Mouse (Mus musculus): Measurements from ENCODE around the gene Dtl. TPM values are rescaled to one million over a fixed set of nuclear protein-coding genes. Genes with fewer than 3 reads are reported as not detected.

Gene Dtl
- polyA plus RNA-seq (2012; rRNA removed), result 1.1 and 1.3 TPM in 2 replicates

- DNase-seq (ENCODE audit: low read depth), result peak; percentile 83
Measured at GRCm38 (mm10) chr1:191575458-191576247, at the start of gene Dtl, which contains the start of gene Ints7. TSS of gene Dtl (minus strand) at chr1:191575544. TSS of gene Ints7 (plus strand) at chr1:191575636.

GRCm38 (mm10) chr1:191625026-191625425 is 49.7 kb upstream of the Dtl start:
- DNase-seq (ENCODE audit: low read depth), result no peak

GRCm38 (mm10) chr1:191624492-191624891 is 49.1 kb upstream of the Dtl start:
- DNase-seq (ENCODE audit: low read depth), result no peak

DNA sequence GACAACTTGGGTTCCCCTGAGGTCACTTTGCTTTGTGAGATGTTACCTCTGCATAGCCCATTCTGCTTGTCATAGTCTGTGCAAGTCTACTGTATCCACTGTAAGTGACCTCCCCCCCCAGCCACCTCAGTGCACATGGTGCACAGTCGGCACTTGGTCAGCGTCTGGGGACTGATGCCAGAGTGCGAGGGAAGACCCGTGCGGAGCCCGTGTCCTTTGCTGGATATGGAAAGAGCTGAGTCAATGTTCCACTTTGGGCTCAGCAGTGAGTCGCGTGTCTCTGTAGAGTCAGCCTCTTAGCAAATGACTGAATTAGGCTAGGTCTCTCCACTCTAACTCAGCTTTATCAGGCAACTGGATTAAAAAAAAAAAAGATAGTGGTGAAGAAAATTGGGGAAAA is 47.5 kb upstream of the Dtl start:
- no peak for DNase-seq (ENCODE audit: low read depth)

DNA sequence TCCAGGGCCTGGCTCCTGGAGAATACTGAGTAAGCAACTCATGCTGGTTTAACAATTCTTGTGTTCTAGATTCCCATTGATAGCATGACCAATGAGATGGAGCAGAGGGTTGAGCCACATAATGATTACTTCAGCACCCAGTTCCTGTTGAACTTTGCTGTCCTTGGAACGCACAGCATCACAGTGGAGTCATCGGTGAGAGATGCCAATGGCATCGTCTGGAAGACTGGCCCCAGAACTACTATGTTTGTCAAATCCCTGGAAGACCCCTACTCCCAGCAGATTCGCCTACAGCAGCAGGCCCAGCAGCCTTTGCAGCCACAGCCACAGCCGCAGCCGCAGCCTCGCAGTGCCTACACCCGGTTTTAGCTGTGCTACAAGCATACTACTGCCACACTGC is 45.8 kb upstream of the Dtl start:
- DNase-seq (ENCODE audit: low read depth), result no peak

DNA sequence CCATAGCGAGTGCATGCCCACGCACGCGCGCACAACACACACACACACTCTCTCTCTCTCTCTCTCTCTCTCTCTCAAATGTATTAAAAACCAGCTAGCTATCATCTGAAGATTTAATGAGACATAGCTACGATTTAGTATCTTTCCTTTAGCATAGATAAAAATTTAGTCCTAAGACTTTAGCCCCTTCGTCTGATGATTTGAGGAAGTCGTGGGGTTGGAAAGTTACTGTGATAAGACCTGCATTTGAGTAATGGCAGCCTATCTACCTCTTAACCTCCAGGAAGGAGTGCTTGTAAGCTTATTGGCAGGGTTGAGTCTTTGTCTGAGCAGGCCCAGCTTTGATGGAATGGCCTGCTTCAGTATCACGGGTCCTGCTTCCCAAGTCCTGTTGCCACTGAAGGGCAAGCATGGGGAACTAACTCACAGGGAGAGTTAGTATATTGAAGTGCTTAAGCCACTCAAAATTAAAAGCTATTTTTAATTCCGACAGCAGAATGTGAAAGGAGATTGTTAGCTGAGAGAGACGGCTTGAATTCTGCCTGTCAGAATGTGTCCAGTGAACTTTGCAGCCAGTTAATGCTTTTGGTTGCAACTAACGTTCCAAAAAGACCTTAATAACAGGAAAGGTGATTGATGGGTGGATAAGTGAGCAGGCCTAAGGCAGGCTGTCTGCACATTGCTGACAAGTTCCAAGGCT is 42.9 kb upstream of the Dtl start:
- no peak for DNase-seq (ENCODE audit: low read depth)

DNA sequence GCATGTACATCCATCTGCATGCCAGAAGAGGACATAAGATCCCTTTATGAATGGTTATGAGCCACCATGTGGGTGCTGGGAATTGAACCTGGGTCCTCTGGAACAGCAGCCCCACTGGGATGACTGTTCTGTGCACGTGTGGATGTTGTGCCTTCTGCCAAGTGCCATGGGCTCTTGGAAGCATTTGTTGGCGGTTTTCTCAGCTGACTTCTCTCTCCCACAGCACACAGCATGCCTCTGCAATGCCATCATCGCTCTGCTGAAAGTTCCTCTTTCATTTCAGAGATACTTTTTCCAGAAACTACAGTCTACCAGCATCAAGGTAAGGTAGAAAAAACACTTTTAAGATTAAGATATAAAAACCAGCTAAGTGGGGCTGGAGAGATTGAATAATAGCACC is 42.2 kb upstream of the Dtl start:
- no peak for DNase-seq (ENCODE audit: low read depth)

DNA sequence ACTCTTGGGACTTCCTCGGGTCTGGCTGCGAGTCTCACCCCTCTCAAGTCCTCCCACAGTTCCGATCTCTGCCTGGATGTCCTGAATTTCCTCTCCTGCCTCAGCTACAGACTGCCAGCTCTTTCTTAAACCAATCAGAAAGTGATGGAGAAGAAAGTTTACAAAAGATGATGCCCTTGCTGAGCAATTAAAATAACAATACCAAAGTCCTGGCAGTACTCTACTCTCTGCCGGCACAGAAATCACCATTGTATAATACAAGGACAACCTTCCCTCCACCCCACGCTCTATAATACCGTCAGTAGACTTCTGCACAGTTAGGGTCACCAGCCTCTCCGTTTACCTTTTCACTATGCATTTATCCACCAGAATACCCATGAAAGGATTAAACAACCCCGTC is 40.9 kb upstream of the Dtl start:
- no peak for DNase-seq (ENCODE audit: low read depth)

- DNase-seq (ENCODE audit: low read depth), result no peak
Measured at GRCm38 (mm10) chr1:191612877-191613276, 37.5 kb upstream of the Dtl start.

GRCm38 (mm10) chr1:191611686-191612085 is 36.3 kb upstream of the Dtl start:
- DNase-seq (ENCODE audit: low read depth), result no peak

DNA sequence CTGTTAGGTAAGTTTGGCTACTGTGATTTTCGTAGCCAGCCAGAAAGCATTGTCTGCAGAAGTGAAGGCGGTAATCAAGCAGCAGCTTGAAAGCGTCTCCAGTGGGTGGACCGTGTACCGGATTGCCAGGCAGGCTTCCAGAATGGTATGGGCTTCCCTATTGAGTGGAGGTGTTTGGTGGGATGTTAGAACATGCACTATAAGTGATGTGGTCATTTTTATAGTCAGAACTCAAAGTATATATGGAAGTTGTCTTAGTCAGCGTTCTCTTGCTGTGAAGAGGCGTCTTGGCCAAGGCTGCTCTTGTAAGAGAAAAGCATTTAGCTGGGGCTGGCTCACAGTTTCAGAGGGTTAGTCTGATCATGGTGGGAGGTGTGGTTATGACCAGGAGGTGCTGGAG is 35.0 kb upstream of the Dtl start:
- no peak for DNase-seq (ENCODE audit: low read depth)

DNA sequence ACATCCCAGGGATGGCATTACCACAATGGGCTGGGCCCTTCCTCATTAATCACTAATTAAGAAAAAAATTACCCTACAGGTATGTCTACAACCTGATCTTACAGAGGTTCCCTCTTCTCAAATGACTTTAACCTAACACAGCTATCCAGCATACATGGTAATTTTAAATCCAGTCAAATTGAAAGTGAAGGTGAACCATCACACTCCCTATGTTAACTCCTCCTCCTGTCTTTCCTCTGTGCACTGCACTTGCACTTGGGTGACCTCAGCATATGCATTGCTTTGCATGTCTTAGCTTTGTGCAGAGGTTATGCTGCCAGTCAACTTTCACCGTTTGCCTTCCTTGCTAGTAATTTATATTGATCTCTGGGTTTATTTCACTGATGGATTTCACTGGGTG is 34.2 kb upstream of the Dtl start:
- DNase-seq (ENCODE audit: low read depth), result no peak

DNA sequence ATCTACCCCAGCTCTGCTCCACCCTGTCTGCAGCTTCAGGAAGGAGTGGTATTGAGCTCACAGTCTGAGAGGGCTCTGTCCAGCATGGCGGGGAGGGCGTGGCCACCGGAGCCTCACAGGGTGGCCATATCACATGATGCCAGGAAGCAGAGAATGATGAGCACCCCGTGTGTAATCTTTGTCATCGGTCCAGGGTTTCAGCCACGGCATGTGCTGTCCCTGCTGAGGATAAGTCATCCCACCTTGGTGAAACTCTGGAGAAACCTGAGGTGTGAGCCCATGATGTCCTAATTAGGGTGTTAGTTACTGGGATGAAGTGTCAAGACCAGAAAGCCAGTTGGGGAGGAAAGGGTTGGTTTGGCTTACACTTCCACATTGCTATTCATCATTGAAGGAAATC is 33.7 kb upstream of the Dtl start:
- DNase-seq (ENCODE audit: low read depth), result no peak

- no peak for DNase-seq (ENCODE audit: low read depth)
Measured at GRCm38 (mm10) chr1:191604690-191605089, 29.3 kb upstream of the Dtl start.

- no peak for DNase-seq (ENCODE audit: low read depth)
Measured at GRCm38 (mm10) chr1:191599210-191599609, 23.9 kb upstream of the Dtl start.

GRCm38 (mm10) chr1:191596076-191596475 is 20.7 kb upstream of the Dtl start:
- no peak for DNase-seq (ENCODE audit: low read depth)

DNA sequence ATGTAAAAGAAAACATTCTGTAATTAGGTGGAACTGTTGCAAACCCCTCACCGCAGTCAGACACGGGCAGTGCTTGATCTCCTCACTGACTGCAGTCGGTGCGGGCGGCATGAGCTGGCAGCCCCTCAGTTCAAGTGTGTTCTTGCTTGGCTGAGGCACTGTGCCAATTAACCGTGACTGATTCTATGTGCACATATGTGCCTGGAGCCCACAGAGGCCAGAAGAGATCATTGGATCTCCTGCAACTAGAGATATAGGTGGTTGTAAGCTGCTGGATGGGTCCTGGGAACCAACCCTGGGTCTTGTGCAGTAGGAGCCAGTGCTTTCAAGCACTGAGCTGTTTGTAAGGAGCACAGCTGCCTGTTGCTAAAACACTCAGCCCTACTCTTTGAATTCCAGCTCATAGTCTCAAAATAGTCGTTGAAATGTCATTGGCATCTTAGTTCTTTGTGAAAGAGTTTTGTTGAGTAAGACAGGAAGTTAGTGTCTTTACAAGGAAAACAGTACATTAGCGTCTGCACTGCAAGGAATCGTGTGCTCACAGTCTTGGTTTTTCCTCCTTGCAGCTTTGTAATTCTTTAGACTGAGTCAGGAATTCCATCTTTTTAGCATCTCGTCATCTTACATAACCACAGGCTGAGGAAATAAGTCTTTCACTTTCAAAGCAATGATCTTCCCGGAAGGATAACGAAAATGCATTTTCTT is 16.8 kb upstream of the Dtl start:
- DNase-seq (ENCODE audit: low read depth), result no peak

- DNase-seq (ENCODE audit: low read depth), result no peak
Measured at GRCm38 (mm10) chr1:191588749-191589148, 13.4 kb upstream of the Dtl start.

- DNase-seq (ENCODE audit: low read depth), result no peak
Measured at GRCm38 (mm10) chr1:191587062-191587461, 11.7 kb upstream of the Dtl start.

DNA sequence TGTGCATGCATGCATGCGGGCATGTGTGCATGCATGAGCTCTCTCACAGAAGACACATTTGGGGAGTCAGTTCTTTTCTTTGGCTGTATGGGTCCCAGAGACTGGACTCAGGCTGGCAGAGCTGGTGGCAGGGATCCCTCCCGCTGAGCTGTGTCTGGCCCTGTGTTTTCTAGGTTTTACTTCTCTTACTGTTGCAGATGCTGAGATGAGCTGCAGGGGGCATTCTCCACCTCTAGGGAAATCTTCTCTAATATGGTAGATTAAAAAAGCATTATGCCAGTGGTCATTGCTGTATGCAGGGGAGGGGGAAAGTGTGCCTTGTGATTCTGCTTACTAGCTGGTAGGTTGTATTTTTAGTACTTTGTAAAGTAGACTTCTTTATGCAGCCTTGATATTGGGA is 10.4 kb upstream of the Dtl start:
- DNase-seq (ENCODE audit: low read depth), result no peak

DNA sequence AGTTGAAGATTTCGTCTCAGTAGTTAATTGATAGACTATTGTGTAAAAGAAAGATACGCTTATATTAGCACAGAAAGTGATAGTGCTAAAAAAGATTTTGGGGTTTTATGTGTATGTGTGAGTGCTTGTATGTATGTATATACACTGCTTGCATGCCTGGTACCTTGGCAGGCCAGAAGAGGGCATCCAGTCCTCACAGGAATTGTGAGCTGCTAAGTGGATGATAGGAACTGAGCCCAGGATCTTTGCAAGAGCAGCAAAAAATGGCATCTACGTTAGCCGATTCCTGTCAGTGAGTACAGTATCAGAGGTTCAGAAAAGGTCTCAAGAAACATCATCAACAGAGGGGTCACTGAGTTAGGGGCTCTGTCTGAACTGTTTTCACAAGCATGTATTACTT is 9.1 kb upstream of the Dtl start:
- no peak for DNase-seq (ENCODE audit: low read depth)

GRCm38 (mm10) chr1:191583836-191584235 is 8.5 kb upstream of the Dtl start:
- DNase-seq (ENCODE audit: low read depth), result no peak

- DNase-seq (ENCODE audit: low read depth), result no peak
Measured at GRCm38 (mm10) chr1:191581641-191582040, 6.3 kb upstream of the Dtl start.

Measured in gonadal fat pad, adult 2 months (tissue).